Mouse (Mus musculus): Measurements from ENCODE around the gene Chac1.

DNA sequence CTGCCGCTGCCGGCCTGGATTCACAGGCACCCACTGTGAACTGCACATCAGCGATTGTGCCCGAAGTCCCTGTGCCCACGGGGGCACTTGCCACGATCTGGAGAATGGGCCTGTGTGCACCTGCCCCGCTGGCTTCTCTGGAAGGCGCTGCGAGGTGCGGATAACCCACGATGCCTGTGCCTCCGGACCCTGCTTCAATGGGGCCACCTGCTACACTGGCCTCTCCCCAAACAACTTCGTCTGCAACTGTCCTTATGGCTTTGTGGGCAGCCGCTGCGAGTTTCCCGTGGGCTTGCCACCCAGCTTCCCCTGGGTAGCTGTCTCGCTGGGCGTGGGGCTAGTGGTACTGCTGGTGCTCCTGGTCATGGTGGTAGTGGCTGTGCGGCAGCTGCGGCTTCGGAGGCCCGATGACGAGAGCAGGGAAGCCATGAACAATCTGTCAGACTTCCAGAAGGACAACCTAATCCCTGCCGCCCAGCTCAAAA, 18.8 kb upstream of the Chac1 start:
- TF ChIP-seq CTCF (IDR thresholded peaks at IDR 0.05; ENCODE audit: low read depth): no peak
- TF ChIP-seq EP300 (optimal IDR thresholded peaks at IDR 0.05): no peak
